Mouse (Mus musculus) kidney, postnatal 0 days (tissue): ENCODE measurements around the gene Rpl26. TPM values are rescaled to one million over a fixed set of nuclear protein-coding genes. Genes with fewer than 3 reads are reported as not detected.

ENCODE experiments used
- ATAC-seq: fragments of 200-750 bp; cut with Nextera tagmentation; replicated peaks from 2 replicates; pipeline ENCODE4 v1.8.0; 2017; ENCODE audit warnings: low read depth, moderate number of reproducible peaks, moderate TSS enrichment, moderate library complexity; ENCODE audit not compliant: low FRiP score
- DNase-seq: peaks from one replicate; pipeline ENCODE4 v3.0.0-alpha.2; 2016; ENCODE audit warnings: low spot score
- H3K27ac ChIP-seq: fragments of 300-500 bp; sonication (generic); 2 replicates; pipeline ENCODE4 v1.5.1; 2014; ENCODE audit warnings: mild to moderate bottlenecking
- H3K27me3 ChIP-seq: fragments of 300-500 bp; sonication (generic); 2 replicates; pipeline ENCODE4 v1.6.1; 2014; ENCODE audit warnings: low read length, mixed read lengths; ENCODE audit not compliant: insufficient read depth
- H3K36me3 ChIP-seq: fragments of 300-500 bp; sonication (generic); 2 replicates; pipeline ENCODE4 v1.6.1; 2014; ENCODE audit warnings: low read length, mixed read lengths; ENCODE audit not compliant: insufficient read depth
- H3K4me1 ChIP-seq: fragments of 300-500 bp; sonication (generic); replicated peaks from 2 replicates; pipeline ENCODE4 v1.6.1; 2014; ENCODE audit warnings: antibody characterized with exemption, low read length, mixed read lengths; ENCODE audit not compliant: insufficient read depth
- H3K4me2 ChIP-seq: fragments of 300-500 bp; sonication (generic); 2 replicates; pipeline ENCODE4 v1.6.1; 2014; ENCODE audit warnings: mild to moderate bottlenecking, low read length, moderate library complexity, mixed read lengths
- H3K4me3 ChIP-seq: fragments of 300-500 bp; sonication (generic); replicated peaks from 2 replicates; pipeline ENCODE4 v1.5.1; 2014; ENCODE audit warnings: low read depth, low read length
- H3K9ac ChIP-seq: fragments of 300-500 bp; sonication (generic); 2 replicates; pipeline ENCODE4 v1.6.1; 2014; ENCODE audit warnings: low read depth, low read length
- H3K9me3 ChIP-seq: fragments of 300-500 bp; sonication (generic); replicated peaks from 2 replicates; pipeline ENCODE4 v1.6.1; 2016; ENCODE audit warnings: low read length, inconsistent platforms, mixed read lengths
- CTCF ChIP-seq: IDR thresholded peaks from 2 replicates; pipeline ENCODE4 v1.5.1; 2016; ENCODE audit warnings: antibody characterized with exemption, low read depth, mild to moderate bottlenecking, moderate library complexity
- WGBS: fragments of 180-500 bp; shearing (Covaris S2); extraction: QIAGEN DNeasy Blood & Tissue Kit; methylation state at CpG from one replicate; pipeline ENCODE4 v1.1.7; 2014; 5-methylcytosine and 5-hydroxymethylcytosine counted together
- polyA plus RNA-seq: library from polyadenylated mRNA; unstranded; fragments of >200 nt; fragmentation: Nextera tagmentation; extraction: Ambion mirVana; gene quantifications from 2 replicates; pipeline ENCODE4 v1.2.1, GENCODE M21; 2015

Gene Rpl26
- polyA plus RNA-seq, 1 experiment from 2014 or later: 1,312 TPM

- DNase-seq (no peak), ATAC-seq (no peak)
- H3K27me3 ChIP-seq: no peaks in the 10 kb centered on the region
- no peak overlapping the region for H3K4me3 ChIP-seq
- no peaks in the 10 kb centered on the region for H3K4me1 ChIP-seq
- WGBS: 80% methylated on average over 9 of the region's 9 CpGs
- no peak overlapping the region for H3K9ac ChIP-seq
- H3K27ac ChIP-seq: no peak overlapping the region
- H3K36me3 ChIP-seq: no peaks in the 10 kb centered on the region
- no peaks in the 10 kb centered on the region for H3K9me3 ChIP-seq
- H3K4me2 ChIP-seq: no peak overlapping the region
- no peak for TF ChIP-seq CTCF
Observed at GRCm38 (mm10) chr11:68871277-68871676, 30.1 kb upstream of the Rpl26 start.

- Histone ChIP-seq H3K4me2 (no peak within 1 kb of the TSS), H3K4me3 (no peak within 1 kb of the TSS), H3K27me3 (no peaks in the 10 kb centered on the region), H3K9ac (0 out of 2 replicates have a peak within 1 kb of the TSS, but pooled peaks have one; percentile 14), H3K4me1 (no peaks in the 10 kb centered on the region), H3K27ac (0 out of 2 replicates have a peak within 1 kb of the TSS, but pooled peaks have one; percentile 25), H3K9me3 (no peaks in the 10 kb centered on the region), H3K36me3 (no peaks in the 10 kb centered on the region)
- TF ChIP-seq CTCF: no peak
- WGBS: 15% methylated on average over 6 of the region's 6 CpGs
- DNase-seq (peak; percentile 61), ATAC-seq (no peak; the same call in 1 of the 2 replicates)
Observed at GRCm38 (mm10) chr11:68871748-68872147, 29.6 kb upstream of the Rpl26 start, which contains the start of gene Ndel1. TSS of gene Ndel1 (minus strand) at chr11:68871858.

DNA sequence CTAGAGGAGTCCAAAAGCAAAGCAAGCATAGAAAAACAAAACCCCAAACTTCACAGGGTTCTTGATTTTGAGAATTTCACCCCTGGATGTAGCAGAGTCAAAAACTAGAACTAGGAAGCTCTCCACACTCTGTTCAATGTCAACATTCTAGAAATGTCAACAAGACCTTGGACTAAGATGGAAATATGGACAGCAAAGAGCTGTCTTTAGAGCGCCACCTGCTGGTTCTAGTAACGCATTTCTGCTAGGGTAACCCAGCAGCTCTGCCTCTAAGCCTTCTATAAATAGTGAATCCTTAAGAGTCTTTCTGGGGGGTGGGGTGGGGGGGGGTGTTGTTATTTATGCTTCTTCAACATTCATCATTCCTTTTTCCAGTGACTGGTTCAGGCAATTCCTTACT lies 26.5 kb upstream of the Rpl26 start:
- H3K27me3 ChIP-seq: no peaks in the 10 kb centered on the region
- ATAC-seq (no peak), DNase-seq (peak; percentile 90)
- no peaks in the 10 kb centered on the region for H3K9me3 ChIP-seq
- no peak overlapping the region for H3K4me3 ChIP-seq
- H3K9ac ChIP-seq: no peak overlapping the region
- TF ChIP-seq CTCF: peak; percentile 85
- no peak overlapping the region for H3K4me2 ChIP-seq
- no peaks in the 10 kb centered on the region for H3K4me1 ChIP-seq
- WGBS: 0% methylated on average over 2 of the region's 2 CpGs
- no peak overlapping the region for H3K27ac ChIP-seq
- H3K36me3 ChIP-seq: no peaks in the 10 kb centered on the region

DNA sequence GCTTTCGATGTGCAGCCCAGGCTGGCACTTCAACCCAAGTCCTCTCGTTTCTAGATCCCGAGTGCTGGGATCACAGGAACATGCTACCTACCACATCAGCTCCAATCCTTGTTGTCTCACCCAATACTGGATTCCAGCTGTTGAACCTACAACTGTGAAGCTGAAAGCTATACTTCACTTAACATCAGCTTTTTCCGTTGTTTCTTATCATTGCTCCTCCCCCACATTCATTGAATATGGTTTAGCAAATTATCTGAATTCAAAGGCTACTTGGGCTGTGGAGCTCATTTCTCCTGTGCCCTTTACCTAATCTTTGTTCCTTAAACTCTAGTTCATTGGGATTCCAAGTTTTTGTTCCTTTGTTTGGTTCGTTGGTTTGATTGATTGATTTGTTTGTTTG lies 22.6 kb upstream of the Rpl26 start:
- Histone ChIP-seq H3K27ac (no peak overlapping the region), H3K9me3 (no peaks in the 10 kb centered on the region), H3K4me2 (no peak overlapping the region), H3K4me1 (no peaks in the 10 kb centered on the region), H3K4me3 (no peak overlapping the region), H3K36me3 (no peaks in the 10 kb centered on the region), H3K27me3 (no peaks in the 10 kb centered on the region), H3K9ac (no peak overlapping the region)
- WGBS: 85% methylated on average over 5 of the region's 5 CpGs
- TF ChIP-seq CTCF: no peak
- no peak for ATAC-seq
- DNase-seq: no peak

GRCm38 (mm10) chr11:68882107-68882506 lies 19.3 kb upstream of the Rpl26 start:
- Histone ChIP-seq H3K4me2 (no peak overlapping the region), H3K9ac (no peak overlapping the region), H3K4me1 (no peaks in the 10 kb centered on the region), H3K36me3 (no peaks in the 10 kb centered on the region), H3K27ac (no peak overlapping the region), H3K9me3 (no peaks in the 10 kb centered on the region), H3K4me3 (no peak overlapping the region), H3K27me3 (no peaks in the 10 kb centered on the region)
- DNase-seq: no peak
- ATAC-seq: no peak
- 23% methylated on average over 14 of the region's 14 CpGs for WGBS
- no peak for TF ChIP-seq CTCF

GRCm38 (mm10) chr11:68883843-68884242 lies 17.5 kb upstream of the Rpl26 start:
- DNase-seq: no peak
- 87% methylated on average over 2 of the region's 2 CpGs for WGBS
- Histone ChIP-seq H3K36me3 (no peaks in the 10 kb centered on the region), H3K9me3 (no peaks in the 10 kb centered on the region), H3K4me3 (no peak overlapping the region), H3K4me2 (no peak overlapping the region), H3K27ac (no peak overlapping the region), H3K27me3 (no peaks in the 10 kb centered on the region), H3K9ac (no peak overlapping the region), H3K4me1 (no peaks in the 10 kb centered on the region)
- TF ChIP-seq CTCF: no peak
- ATAC-seq: no peak

- no peak for ATAC-seq
- no peak overlapping the region for H3K27ac ChIP-seq
- no peak for TF ChIP-seq CTCF
- WGBS: 79% methylated on average over 5 of the region's 5 CpGs
- no peak for DNase-seq
- H3K9ac ChIP-seq: no peak overlapping the region
- no peaks in the 10 kb centered on the region; the same call in 1 of the 2 replicates for H3K27me3 ChIP-seq
- no peak overlapping the region for H3K4me2 ChIP-seq
- H3K4me1 ChIP-seq: no peaks in the 10 kb centered on the region
- no peaks in the 10 kb centered on the region for H3K36me3 ChIP-seq
- no peak overlapping the region for H3K4me3 ChIP-seq
- no peaks in the 10 kb centered on the region for H3K9me3 ChIP-seq
Observed at GRCm38 (mm10) chr11:68884368-68884767, 17.0 kb upstream of the Rpl26 start.
